Mouse (Mus musculus) lung, embryonic 14.5 days (tissue): ENCODE measurements around the gene Gm6993. TPM values are rescaled to one million over a fixed set of nuclear protein-coding genes. Genes with fewer than 3 reads are reported as not detected.

Source experiments
- ATAC-seq: fragments of 200-750 bp; cut with Nextera tagmentation; 2 replicates; pipeline ENCODE4 v1.8.0; 2017; ENCODE audit warnings: mild to moderate bottlenecking, moderate TSS enrichment, moderate library complexity; ENCODE audit not compliant: insufficient read depth
- DNase-seq: peaks from one replicate; pipeline ENCODE4 v3.0.0-alpha.2; 2015
- H3K27ac ChIP-seq: fragments of 300-500 bp; sonication (generic); 2 replicates; pipeline ENCODE4 v1.5.1; 2014; ENCODE audit warnings: low read depth, mild to moderate bottlenecking, moderate library complexity
- H3K27me3 ChIP-seq: fragments of 300-500 bp; sonication (generic); 2 replicates; pipeline ENCODE4 v1.6.1; 2014; ENCODE audit warnings: low read length, control low read depth; ENCODE audit not compliant: insufficient read depth
- H3K36me3 ChIP-seq: fragments of 300-500 bp; sonication (generic); 2 replicates; pipeline ENCODE4 v1.6.1; 2014; ENCODE audit warnings: control low read depth; ENCODE audit not compliant: insufficient read depth
- H3K4me1 ChIP-seq: fragments of 300-500 bp; sonication (generic); 2 replicates; pipeline ENCODE4 v1.6.1; 2014; ENCODE audit warnings: antibody characterized with exemption, control low read depth; ENCODE audit not compliant: insufficient read depth
- H3K4me2 ChIP-seq: fragments of 300-500 bp; sonication (generic); 2 replicates; pipeline ENCODE4 v1.6.1; 2014; ENCODE audit warnings: mild to moderate bottlenecking
- H3K4me3 ChIP-seq: fragments of 300-500 bp; sonication (generic); 2 replicates; pipeline ENCODE4 v1.5.1; 2014; ENCODE audit warnings: low read depth, low read length
- H3K9ac ChIP-seq: fragments of 300-500 bp; sonication (generic); 2 replicates; pipeline ENCODE4 v1.6.1; 2014
- H3K9me3 ChIP-seq: fragments of 300-500 bp; sonication (generic); 2 replicates; pipeline ENCODE4 v1.6.1; 2016; ENCODE audit warnings: low read depth, low read length, control low read depth
- CTCF ChIP-seq: IDR thresholded peaks from 2 replicates; pipeline ENCODE4 v1.5.1; 2016; ENCODE audit warnings: antibody characterized with exemption, low read depth
- WGBS: fragments of 180-500 bp; shearing (Covaris S2); extraction: QIAGEN DNeasy Blood & Tissue Kit; methylation state at CpG from one replicate; pipeline ENCODE4 v1.1.7; 2014; 5-methylcytosine and 5-hydroxymethylcytosine counted together
- polyA plus RNA-seq: library from polyadenylated mRNA; unstranded; fragments of >200 nt; fragmentation: Nextera tagmentation; extraction: Ambion mirVana; gene quantifications from 2 replicates; pipeline ENCODE4 v1.2.1, GENCODE M21; 2014

Gm6993 gene
- polyA plus RNA-seq, 1 experiment from 2014 or later, result not detected

DNA sequence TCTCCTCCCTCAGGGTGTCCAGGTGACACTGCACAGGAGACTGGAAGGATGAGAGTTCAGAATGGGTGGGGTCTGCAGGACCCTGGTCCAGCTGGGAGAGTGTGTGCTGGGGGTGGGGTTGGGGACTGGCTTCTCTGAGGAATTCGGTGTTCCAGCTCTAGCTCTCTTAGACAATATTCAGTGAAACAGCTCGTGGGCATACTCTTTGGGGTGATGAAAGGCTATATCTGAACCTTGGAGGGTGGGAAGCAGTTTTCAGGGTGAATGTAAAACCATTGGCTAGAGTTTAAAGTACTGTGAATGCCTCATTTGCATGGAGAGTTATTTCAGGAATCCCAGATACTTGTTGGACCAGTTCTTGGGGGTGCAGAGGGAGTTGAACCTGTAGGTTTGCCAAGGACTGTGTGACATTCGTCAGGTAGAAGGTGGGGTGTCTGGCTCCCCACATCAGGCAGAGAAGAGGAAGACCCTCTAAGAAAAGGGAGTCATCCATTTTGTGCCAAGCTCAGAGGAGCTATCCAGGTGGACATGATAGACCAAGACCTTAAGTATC, 1.5 kb upstream of the Gm6993 start:
- no peak overlapping the region for H3K27ac ChIP-seq
- TF ChIP-seq CTCF, result no peak
- no peaks in the 10 kb centered on the region for H3K4me1 ChIP-seq
- ATAC-seq (no peak), DNase-seq (no peak)
- no peaks in the 10 kb centered on the region for H3K36me3 ChIP-seq
- no peaks in the 10 kb centered on the region for H3K9me3 ChIP-seq
- no peak overlapping the region for H3K4me3 ChIP-seq
- no peak overlapping the region for H3K9ac ChIP-seq
- 72% methylated on average over 3 of the region's 3 CpGs for WGBS
- no peak overlapping the region for H3K4me2 ChIP-seq
- no peaks in the 10 kb centered on the region for H3K27me3 ChIP-seq

DNA sequence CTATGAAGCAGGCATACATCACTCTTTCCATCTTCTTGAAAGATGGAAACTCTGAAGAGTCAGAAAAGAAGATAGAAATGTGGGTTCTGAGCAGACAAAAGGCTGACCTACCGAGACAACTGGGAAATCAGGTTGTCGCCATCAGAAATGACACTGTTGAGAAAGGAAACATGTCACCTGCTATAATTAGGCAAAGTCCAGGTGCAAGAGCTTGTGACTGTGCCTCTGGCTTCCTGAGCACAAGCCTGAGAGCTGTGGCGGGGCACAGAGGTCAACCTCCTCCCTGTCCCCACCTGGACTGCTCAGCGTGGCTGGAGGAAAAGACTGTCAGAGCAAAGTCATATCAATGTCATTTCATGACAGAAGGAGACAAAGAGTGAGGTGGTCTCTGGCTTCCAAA, 772 bp upstream of the Gm6993 start:
- Histone ChIP-seq H3K4me1 (no peaks in the 10 kb centered on the region), H3K9me3 (no peaks in the 10 kb centered on the region), H3K9ac (no peak overlapping the region), H3K27me3 (no peaks in the 10 kb centered on the region), H3K4me3 (no peak overlapping the region), H3K36me3 (no peaks in the 10 kb centered on the region), H3K4me2 (no peak overlapping the region), H3K27ac (no peak overlapping the region)
- ATAC-seq (no peak), DNase-seq (no peak)
- TF ChIP-seq CTCF, result no peak
- 53% methylated on average over 4 of the region's 4 CpGs for WGBS

DNA sequence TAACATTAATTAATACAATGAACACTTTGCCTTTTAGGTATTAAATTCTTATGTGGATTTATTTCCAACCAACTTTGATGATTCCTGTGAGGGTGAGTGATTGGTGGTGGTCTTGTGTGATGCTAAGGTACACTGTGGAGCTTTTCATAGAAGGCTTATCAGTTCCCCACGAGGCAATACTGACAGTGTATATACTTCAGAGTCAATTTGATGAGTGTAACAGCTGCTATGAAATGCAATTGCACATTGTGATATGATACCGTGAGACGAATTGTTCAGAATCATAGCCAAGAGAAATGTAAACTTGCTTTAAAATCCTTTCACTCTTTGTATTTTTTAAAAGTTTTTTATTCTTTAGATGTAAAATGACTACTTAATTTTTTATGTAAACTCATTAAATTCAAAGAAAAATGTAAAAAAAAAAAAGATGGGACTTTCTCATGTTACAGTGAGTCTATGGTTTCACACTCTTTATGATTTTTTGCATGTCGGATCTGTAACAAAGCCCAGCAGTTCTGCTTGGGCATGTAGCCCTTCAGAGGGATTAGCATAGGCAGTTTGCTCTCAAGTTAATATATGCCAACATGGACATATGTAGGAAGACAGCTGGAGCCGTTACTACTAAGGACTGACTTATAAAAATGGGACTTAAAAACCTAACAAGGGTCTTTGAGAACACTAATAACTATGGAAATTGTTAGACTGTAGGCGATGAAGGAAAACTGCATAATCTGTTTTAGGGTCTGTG, 1.2 kb downstream of the Gm6993 start:
- H3K9me3 ChIP-seq, result no peaks in the 10 kb centered on the region
- WGBS, result 51% methylated on average over 6 of the region's 6 CpGs
- no peak for TF ChIP-seq CTCF
- no peak overlapping the region for H3K27ac ChIP-seq
- H3K36me3 ChIP-seq, result no peaks in the 10 kb centered on the region
- no peak for DNase-seq
- no peak for ATAC-seq
- no peak overlapping the region for H3K4me2 ChIP-seq
- H3K27me3 ChIP-seq, result no peaks in the 10 kb centered on the region
- no peaks in the 10 kb centered on the region for H3K4me1 ChIP-seq
- H3K9ac ChIP-seq, result no peak overlapping the region
- no peak overlapping the region for H3K4me3 ChIP-seq

DNA sequence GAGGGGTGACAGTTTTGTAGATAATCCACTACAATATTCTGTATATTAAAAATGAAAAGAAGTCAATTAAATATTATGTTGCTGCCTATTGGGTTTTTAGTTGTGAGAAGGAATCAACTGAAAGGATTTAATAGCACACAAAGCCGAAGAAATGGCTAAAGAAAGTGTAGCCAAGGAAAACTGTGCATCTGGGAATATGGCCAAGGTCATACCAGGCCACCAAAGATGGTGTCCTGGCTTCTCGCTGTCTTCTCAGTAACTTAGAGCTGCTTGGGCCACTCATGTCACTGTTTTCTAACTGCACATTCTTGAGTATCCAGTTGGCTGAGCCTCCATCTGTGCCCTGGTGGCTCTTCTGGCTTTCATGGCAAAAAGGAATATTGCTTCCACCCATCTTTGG, 3.4 kb downstream of the Gm6993 start:
- H3K36me3 ChIP-seq, result no peaks in the 10 kb centered on the region
- TF ChIP-seq CTCF, result no peak
- H3K4me3 ChIP-seq, result no peak overlapping the region
- H3K9ac ChIP-seq, result no peak overlapping the region
- H3K27ac ChIP-seq, result no peak overlapping the region
- H3K4me1 ChIP-seq, result peaks cover 7% of the 10 kb centered on the region; the same call in 1 of the 2 replicates
- no peaks in the 10 kb centered on the region for H3K9me3 ChIP-seq
- no peak overlapping the region for H3K4me2 ChIP-seq
- ATAC-seq (no peak), DNase-seq (peak; percentile 58)
- WGBS, result 62% methylated on average over 2 of the region's 2 CpGs
- H3K27me3 ChIP-seq, result no peaks in the 10 kb centered on the region

DNA sequence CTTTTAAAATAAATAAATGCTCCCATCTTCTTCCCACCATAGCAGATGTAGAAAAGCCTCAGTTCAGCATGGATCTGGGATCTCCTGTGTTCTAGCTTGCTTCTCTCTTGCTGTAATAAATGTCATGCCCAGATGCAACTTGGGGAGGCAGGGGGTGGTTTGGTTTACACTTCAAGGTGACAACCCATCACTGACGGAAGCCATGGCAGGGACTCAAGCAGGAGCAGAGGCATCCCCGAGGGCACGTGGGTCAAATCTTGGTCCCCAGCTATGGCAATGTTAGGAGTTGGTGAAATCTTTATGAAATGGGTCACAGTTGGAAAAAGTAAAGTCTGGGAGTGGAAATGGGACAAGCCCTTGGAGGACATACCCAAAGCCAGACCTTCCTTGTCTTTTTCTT, 4.1 kb downstream of the Gm6993 start:
- Histone ChIP-seq H3K27ac (no peak overlapping the region), H3K9ac (no peak overlapping the region), H3K36me3 (no peaks in the 10 kb centered on the region), H3K27me3 (no peaks in the 10 kb centered on the region), H3K9me3 (no peaks in the 10 kb centered on the region), H3K4me3 (no peak overlapping the region), H3K4me1 (peaks cover 7% of the 10 kb centered on the region; the same call in 1 of the 2 replicates), H3K4me2 (no peak overlapping the region)
- DNase-seq (no peak), ATAC-seq (no peak)
- WGBS, result 72% methylated on average over 3 of the region's 3 CpGs
- no peak for TF ChIP-seq CTCF

DNA sequence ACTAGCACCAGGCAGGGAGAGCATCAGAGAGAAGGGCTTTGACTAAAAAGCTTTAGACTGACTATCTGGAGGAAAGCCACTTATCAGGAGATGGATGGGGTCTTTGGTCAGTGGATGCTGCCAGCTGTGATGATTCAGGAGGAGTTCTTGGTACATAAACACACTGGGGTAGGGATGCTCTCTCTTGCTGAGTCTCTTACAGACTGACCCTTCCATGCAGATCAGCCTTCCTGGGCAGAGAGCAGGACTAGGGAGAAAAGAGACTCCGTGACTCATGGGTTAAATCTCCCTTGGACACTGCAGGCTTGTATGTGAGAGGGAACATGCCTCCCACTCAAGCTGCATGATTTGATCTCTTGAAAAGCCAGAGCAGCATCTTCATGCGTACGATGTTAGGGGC, 5.6 kb downstream of the Gm6993 start:
- Histone ChIP-seq H3K4me2 (no peak overlapping the region), H3K27ac (no peak overlapping the region), H3K9ac (no peak overlapping the region), H3K27me3 (no peaks in the 10 kb centered on the region), H3K36me3 (no peaks in the 10 kb centered on the region), H3K4me1 (peaks cover 7% of the 10 kb centered on the region; the same call in 1 of the 2 replicates), H3K4me3 (no peak overlapping the region), H3K9me3 (no peaks in the 10 kb centered on the region)
- ATAC-seq (no peak), DNase-seq (no peak)
- TF ChIP-seq CTCF, result no peak
- 47% methylated on average over 3 of the region's 3 CpGs for WGBS

DNA sequence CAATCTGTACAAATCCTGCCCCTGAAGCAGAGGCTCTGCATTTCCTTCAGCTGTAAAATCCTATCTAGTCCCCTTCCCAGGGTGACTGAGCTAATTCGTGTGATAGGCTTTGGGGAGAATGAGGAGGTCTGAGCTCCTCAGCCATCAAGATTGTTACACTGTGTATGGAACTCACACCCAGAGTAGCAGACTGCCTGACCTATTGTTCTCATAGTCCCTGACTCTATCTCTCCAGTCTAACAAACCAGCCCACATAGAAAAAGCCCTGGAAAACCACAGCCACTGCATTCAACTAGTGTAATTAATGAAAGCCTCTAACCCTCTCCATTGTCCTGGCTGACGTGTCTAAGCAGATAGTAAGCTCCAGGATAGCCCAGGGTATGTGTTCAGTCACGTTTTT, 6.0 kb downstream of the Gm6993 start:
- Histone ChIP-seq H3K4me2 (no peak overlapping the region), H3K4me1 (peaks cover 7% of the 10 kb centered on the region; the same call in 1 of the 2 replicates), H3K9me3 (no peaks in the 10 kb centered on the region), H3K4me3 (no peak overlapping the region), H3K9ac (no peak overlapping the region), H3K36me3 (no peaks in the 10 kb centered on the region), H3K27me3 (no peaks in the 10 kb centered on the region), H3K27ac (no peak overlapping the region)
- ATAC-seq (no peak), DNase-seq (no peak)
- TF ChIP-seq CTCF, result no peak
- WGBS, result 49% methylated on average over 3 of the region's 3 CpGs
